Mouse (Mus musculus) liver, embryonic 13.5 days (tissue): ENCODE results near the gene Chchd6. TPM values are rescaled to one million over a fixed set of nuclear protein-coding genes. Genes with fewer than 3 reads are reported as not detected.

Experiments used
- ATAC-seq: fragments of 200-750 bp; cut with Nextera tagmentation; 2 replicates; pipeline ENCODE4 v1.8.0; 2017; ENCODE audit warnings: low read depth, mild to moderate bottlenecking, moderate number of reproducible peaks, moderate library complexity
- DNase-seq: peaks from one replicate; pipeline ENCODE4 v3.0.0; 2022
- H3K27ac ChIP-seq: fragments of 300-500 bp; sonication (generic); 2 replicates; pipeline ENCODE4 v1.5.1; 2015; ENCODE audit warnings: moderate library complexity, mild to moderate bottlenecking, inconsistent platforms
- H3K27me3 ChIP-seq: fragments of 300-500 bp; sonication (generic); 2 replicates; pipeline ENCODE4 v1.6.1; 2015; ENCODE audit warnings: mild to moderate bottlenecking, inconsistent platforms
- H3K36me3 ChIP-seq: fragments of 300-500 bp; sonication (generic); 2 replicates; pipeline ENCODE4 v1.6.1; 2015; ENCODE audit warnings: mild to moderate bottlenecking, inconsistent platforms
- H3K4me1 ChIP-seq: fragments of 300-500 bp; sonication (generic); replicated peaks from 2 replicates; pipeline ENCODE4 v1.6.1; 2015; ENCODE audit warnings: inconsistent platforms
- H3K4me2 ChIP-seq: fragments of 300-500 bp; sonication (generic); 2 replicates; pipeline ENCODE4 v1.6.1; 2015; ENCODE audit warnings: inconsistent platforms, mild to moderate bottlenecking, moderate library complexity
- H3K4me3 ChIP-seq: fragments of 300-500 bp; sonication (generic); replicated peaks from 2 replicates; pipeline ENCODE4 v1.5.1; 2015; ENCODE audit warnings: mild to moderate bottlenecking, inconsistent platforms
- H3K9ac ChIP-seq: fragments of 300-500 bp; sonication (generic); 2 replicates; pipeline ENCODE4 v1.6.1; 2015; ENCODE audit warnings: mild to moderate bottlenecking, inconsistent platforms
- H3K9me3 ChIP-seq: fragments of 300-500 bp; sonication (generic); replicated peaks from 2 replicates; pipeline ENCODE4 v1.6.1; 2016; ENCODE audit warnings: inconsistent platforms
- WGBS: fragments of 180-500 bp; shearing (Covaris S2); methylation state at CpG from one replicate; pipeline ENCODE4 v1.1.7; 2015; ENCODE audit not compliant: insufficient replicate concordance; 5-methylcytosine and 5-hydroxymethylcytosine counted together
- polyA plus RNA-seq: library from polyadenylated mRNA; unstranded; fragments of >200 nt; fragmentation: Nextera tagmentation; extraction: Ambion mirVana; gene quantifications from 2 replicates; pipeline ENCODE4 v1.2.1, GENCODE M21; 2015

Chchd6 gene
- 19.6 and 20.1 TPM in 2 replicates for polyA plus RNA-seq

DNA sequence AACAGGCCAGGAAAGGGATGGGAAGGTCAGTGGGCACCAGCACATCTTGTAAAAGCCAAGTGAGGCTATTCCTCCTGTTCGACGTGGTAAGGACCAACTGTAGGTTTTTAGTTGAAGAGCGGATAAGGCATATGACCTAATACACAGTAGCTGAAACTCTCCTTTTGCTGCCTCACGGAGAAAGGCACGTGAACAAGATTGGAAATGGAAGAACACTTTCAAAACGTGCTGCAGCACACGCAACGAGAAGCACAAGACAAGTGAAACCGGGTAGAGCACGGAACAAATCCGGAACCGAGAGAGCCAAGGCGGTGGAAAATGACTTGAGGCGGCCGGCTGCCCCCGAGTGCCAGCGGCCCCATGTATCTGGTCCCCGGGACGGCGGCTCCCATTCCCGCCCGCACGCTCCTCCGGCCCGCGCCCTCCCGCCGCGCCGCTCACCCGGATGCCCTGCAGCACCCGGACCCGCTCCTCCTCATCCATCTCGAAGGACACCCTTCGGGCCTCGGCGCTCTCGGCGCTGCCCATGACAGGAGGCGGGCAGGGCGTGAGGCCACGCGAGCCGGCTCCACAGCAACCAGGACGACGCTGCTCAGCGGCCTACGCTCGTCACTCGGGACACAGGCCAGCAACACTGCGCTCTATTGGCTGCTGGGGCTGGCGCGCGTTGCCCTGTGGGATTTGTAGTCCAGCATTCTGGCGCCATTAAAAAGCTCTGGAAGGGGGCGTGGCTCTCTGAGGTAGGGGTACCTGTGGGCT is at the start of gene Chchd6:
Gene Chchd6 (minus strand): TSS at position 635 of the 759 bp plus-strand sequence.
- Histone ChIP-seq H3K27me3 (no peaks in the 10 kb centered on the region), H3K27ac (no peak within 1 kb of the TSS), H3K4me1 (peaks cover 9% of the 10 kb centered on the region), H3K4me2 (peak within 1 kb of the TSS; percentile 77), H3K9ac (peak within 1 kb of the TSS; percentile 69), H3K4me3 (peak within 1 kb of the TSS; percentile 66), H3K36me3 (no peaks in the 10 kb centered on the region), H3K9me3 (no peaks in the 10 kb centered on the region)
- ATAC-seq (peak; percentile 100), DNase-seq (peak; percentile 84)
- WGBS: under 1% methylated on average over 56 of the region's 56 CpGs

DNA sequence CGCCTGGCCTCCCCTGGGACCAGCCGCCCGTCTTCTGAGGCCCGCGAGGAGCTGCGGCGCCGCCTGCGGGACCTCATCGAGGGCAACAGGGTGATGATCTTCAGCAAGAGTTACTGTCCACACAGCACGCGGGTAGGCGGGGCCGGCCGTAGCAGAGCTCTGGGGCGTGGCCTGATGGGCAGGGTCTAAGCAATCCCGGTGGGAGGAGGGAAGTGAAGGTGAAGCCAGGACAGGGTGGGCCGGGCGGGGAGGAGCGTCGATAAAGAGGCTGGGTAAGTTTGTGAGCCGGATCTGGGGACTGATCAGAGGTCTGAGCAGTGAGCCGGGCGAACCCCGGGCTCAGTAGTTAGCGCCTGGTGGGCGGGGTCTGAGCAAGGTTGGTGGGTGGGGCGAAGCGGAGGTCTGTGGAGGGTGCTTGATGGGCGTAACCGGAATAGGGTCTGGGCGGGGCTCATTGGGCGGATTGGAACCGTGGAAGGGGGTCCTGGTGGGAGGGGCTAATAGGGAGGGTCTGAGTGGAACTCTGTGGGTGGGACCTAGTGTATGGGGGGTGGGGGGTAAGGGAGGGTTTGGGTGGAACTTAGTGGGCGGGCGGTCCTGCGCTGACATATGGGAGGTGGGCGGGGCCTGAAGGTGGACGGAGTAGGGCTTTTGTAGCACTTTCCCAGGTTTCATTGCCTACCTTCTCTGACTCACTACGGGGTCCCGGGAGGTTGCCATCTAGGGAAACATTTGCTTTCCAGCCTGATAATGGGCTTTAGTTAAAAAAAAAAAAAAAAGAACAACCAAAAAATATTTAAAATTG is 49.0 kb upstream of the Chchd6 start:
- Histone ChIP-seq H3K4me2 (peak overlapping the region; percentile 93), H3K4me1 (peaks cover 28% of the 10 kb centered on the region), H3K9me3 (no peaks in the 10 kb centered on the region), H3K27ac (peak overlapping the region; percentile 81), H3K27me3 (no peaks in the 10 kb centered on the region), H3K4me3 (peak overlapping the region; percentile 65), H3K36me3 (no peaks in the 10 kb centered on the region), H3K9ac (peak overlapping the region; percentile 62)
- peak; percentile 91 for ATAC-seq
- under 1% methylated on average over 41 of the region's 41 CpGs for WGBS
- DNase-seq: peak; percentile 90

- Histone ChIP-seq H3K9me3 (no peaks in the 10 kb centered on the region), H3K4me2 (peak within 1 kb of the TSS; percentile 93), H3K9ac (peak within 1 kb of the TSS; percentile 62), H3K4me1 (peaks cover 28% of the 10 kb centered on the region), H3K27me3 (no peaks in the 10 kb centered on the region), H3K4me3 (peak within 1 kb of the TSS; percentile 65), H3K36me3 (no peaks in the 10 kb centered on the region), H3K27ac (peak within 1 kb of the TSS; percentile 81)
- 0% methylated on average over 43 of the region's 51 CpGs for WGBS
- ATAC-seq: peak; percentile 79
- DNase-seq: peak; percentile 86
Observed at GRCm38 (mm10) chr6:89643798-89644270, 48.4 kb upstream of the Chchd6 start, which contains the start of gene Txnrd3. Gene Txnrd3, plus strand, starts transcription at chr6:89643988.

DNA sequence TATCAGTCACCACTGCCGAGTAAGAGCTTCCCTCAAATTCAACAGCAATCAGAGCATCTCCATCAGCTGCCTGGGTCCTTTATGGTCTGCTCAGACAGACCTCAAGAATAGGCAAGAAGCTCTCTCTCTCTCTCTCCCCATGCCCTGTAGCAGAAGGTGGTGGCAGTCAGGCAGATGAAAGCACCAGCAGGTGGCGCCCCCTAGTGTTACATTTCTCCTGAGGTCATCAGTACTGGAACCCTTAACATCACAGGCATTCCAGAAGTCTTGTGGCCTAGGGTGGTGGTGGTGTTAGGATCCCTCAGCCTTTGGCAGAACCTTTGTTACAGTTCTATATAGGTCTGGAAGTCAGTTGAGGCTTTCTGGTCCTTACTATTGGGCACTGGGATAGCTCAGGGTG is 43.6 kb upstream of the Chchd6 start:
- Histone ChIP-seq H3K4me1 (peaks cover 14% of the 10 kb centered on the region), H3K9me3 (no peaks in the 10 kb centered on the region), H3K9ac (no peak overlapping the region), H3K27ac (no peak overlapping the region), H3K36me3 (no peaks in the 10 kb centered on the region), H3K27me3 (no peaks in the 10 kb centered on the region), H3K4me2 (no peak overlapping the region), H3K4me3 (no peak overlapping the region)
- ATAC-seq (no peak), DNase-seq (peak; percentile 16)
- 30% methylated on average over 2 of the region's 2 CpGs for WGBS

DNA sequence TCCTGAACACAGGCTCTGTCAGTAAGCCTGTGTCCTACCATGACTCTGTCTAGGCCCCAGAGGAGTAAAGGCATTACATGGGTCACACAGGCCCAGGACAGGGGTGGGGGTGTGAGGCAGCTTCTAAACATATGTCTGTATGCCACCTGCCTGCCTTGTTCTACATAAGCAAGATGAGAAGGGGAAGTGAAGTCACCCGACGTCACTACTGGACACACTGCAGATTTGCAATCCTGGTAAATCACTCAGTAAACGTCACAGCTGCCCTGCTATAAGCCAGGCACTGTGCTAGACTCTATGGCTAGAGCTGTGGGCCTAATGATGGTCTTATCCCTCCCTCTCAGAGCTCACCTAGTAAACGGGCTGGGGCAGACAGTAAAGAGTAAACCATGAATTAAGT is 42.5 kb upstream of the Chchd6 start:
- no peak for DNase-seq
- no peak for ATAC-seq
- Histone ChIP-seq H3K27ac (no peak overlapping the region), H3K4me2 (no peak overlapping the region), H3K9ac (no peak overlapping the region), H3K27me3 (no peaks in the 10 kb centered on the region), H3K4me1 (peaks cover 4% of the 10 kb centered on the region), H3K9me3 (no peaks in the 10 kb centered on the region), H3K4me3 (no peak overlapping the region), H3K36me3 (no peaks in the 10 kb centered on the region)
- WGBS: 39% methylated on average over 4 of the region's 4 CpGs

- no peak for ATAC-seq
- H3K27ac ChIP-seq: no peak overlapping the region
- H3K4me3 ChIP-seq: no peak overlapping the region
- 30% methylated on average over 8 of the region's 8 CpGs for whole genome bisulfite sequencing
- no peaks in the 10 kb centered on the region for H3K4me1 ChIP-seq
- no peaks in the 10 kb centered on the region for H3K27me3 ChIP-seq
- H3K36me3 ChIP-seq: no peaks in the 10 kb centered on the region
- no peak for DNase-seq
- H3K9ac ChIP-seq: no peak overlapping the region
- H3K4me2 ChIP-seq: no peak overlapping the region
- no peaks in the 10 kb centered on the region for H3K9me3 ChIP-seq
Observed at GRCm38 (mm10) chr6:89634400-89634799, 38.9 kb upstream of the Chchd6 start.

DNA sequence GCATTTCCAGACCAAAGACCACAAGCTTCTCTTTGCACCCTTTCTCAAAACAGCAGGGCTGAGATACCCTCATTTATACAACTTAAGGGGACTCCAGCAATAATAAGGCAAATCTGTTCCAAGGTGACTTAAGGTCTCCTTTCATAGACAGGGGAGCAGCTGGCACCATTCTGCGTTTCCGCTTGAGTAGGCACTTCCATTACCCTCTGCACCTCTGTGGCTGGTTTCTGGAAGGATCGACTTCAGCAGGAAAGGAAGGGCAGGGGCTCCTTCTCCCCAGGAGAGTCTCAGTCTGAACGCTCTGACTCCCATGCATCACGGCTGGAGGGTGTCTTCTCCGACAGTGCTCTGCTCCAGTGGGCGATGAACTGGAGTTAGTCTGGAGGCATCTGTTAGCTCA is 37.7 kb upstream of the Chchd6 start:
- no peak for ATAC-seq
- 66% methylated on average over 7 of the region's 7 CpGs for WGBS

DNA sequence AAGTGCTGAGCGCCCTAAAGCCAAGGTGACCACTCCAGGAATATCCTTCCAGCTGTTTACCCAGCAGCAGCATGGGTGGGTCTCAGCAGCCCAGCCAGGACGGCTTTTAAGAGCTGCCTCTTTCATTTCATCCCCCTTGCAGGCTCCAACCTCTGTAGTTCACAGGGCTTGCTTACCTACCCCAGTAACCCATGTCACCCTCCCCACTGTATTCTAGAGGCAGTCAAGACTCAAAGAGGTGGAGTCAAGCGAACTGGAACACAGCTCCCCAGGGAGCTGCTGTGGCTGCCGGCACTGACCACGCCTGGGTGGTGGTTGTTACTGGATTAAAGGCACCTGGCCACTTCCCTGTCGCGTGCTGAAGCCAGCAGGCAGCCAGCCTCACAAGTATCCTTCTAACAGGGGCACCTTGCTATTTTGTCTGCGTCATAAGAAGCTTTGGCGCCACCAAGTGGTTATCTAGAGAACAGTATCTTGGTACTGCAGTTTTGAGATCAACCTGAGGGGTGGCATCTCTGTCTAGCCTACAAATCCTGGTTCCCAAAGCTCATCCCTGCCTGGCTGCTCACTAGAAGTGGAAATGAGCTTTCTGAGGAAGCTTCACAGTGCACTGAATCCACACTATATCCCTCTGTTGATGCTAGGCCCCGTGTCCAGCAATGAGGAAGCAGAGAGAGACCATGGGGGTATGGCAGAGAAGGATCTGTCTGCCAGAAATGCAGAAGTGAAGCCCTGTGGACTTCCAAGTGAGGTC is 36.5 kb upstream of the Chchd6 start:
- H3K27me3 ChIP-seq: no peaks in the 10 kb centered on the region
- no peaks in the 10 kb centered on the region for H3K36me3 ChIP-seq
- H3K4me2 ChIP-seq: no peak overlapping the region
- DNase-seq (peak; percentile 21), ATAC-seq (no peak)
- H3K27ac ChIP-seq: no peak overlapping the region
- H3K4me3 ChIP-seq: no peak overlapping the region
- H3K4me1 ChIP-seq: no peaks in the 10 kb centered on the region
- 7% methylated on average over 10 of the region's 10 CpGs for WGBS
- no peak overlapping the region for H3K9ac ChIP-seq
- no peaks in the 10 kb centered on the region for H3K9me3 ChIP-seq

More for the DNA sequence above, 37.7 kb upstream of the Chchd6 start:
- DNase-seq: no peak
- Histone ChIP-seq H3K4me3 (no peak overlapping the region), H3K27ac (no peak overlapping the region), H3K9ac (no peak overlapping the region), H3K27me3 (no peaks in the 10 kb centered on the region), H3K4me2 (no peak overlapping the region), H3K4me1 (no peaks in the 10 kb centered on the region), H3K36me3 (no peaks in the 10 kb centered on the region), H3K9me3 (no peaks in the 10 kb centered on the region)

DNA sequence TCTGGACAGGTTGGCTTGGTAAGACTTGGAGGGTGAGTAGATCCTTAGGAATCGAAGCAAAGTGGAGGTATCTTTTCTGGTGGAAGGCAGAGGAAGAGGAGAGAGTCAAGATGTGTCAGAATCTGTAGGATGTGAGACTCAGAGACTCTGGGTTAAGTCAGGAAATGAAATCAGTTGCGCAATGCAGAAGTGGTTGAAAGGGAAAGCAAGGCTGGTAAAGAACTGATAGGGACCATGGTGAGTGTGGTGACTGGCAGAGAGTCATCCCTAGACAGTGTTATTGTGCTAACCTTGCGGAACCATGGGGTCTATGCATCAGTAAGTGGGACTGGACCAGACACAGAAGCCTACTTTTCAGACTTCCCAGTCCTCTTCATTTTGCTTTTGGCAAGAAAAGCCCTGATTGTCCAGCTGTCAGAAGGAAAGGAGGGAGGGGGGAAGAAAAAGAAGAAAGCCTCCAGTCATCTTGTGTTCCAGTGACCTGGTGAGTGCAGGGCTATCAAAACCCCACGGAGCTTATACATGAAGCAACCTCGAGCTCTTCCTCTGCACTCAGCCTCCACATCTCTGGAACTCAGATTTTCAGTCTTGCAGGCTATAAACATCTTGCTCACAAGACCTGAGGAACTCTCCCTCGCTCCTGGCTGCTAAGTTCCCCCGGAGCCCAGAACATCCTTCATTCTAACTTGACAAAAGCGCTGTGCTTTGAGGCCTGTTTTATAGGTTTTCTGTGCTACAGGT is 32.8 kb upstream of the Chchd6 start:
- no peak overlapping the region for H3K4me2 ChIP-seq
- H3K27ac ChIP-seq: no peak overlapping the region
- WGBS: 34% methylated on average over 8 of the region's 8 CpGs
- no peaks in the 10 kb centered on the region for H3K36me3 ChIP-seq
- no peaks in the 10 kb centered on the region for H3K4me1 ChIP-seq
- H3K9ac ChIP-seq: no peak overlapping the region
- H3K27me3 ChIP-seq: no peaks in the 10 kb centered on the region
- H3K9me3 ChIP-seq: no peaks in the 10 kb centered on the region
- DNase-seq (no peak), ATAC-seq (no peak)
- no peak overlapping the region for H3K4me3 ChIP-seq

DNA sequence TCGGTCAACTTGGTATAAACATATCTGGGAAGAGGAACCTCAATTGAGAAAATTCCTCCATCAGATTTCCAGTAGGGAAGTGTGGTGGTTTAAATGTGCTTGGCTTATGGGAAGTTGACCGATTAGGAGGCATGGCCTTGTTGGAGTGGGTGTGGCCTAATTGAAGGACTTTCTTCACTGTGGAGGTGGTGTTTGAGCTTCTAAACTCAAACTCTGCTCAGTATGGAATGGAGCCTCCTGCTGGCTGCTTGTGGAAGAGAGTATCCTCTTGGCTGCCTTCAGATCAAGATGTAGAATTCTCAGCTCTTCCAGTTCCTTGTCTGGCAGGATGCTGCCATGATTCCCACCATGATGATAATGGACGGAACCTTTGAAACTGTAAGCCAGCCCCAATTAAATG is 27.2 kb upstream of the Chchd6 start:
- no peaks in the 10 kb centered on the region for H3K27me3 ChIP-seq
- H3K4me3 ChIP-seq: no peak overlapping the region
- H3K36me3 ChIP-seq: no peaks in the 10 kb centered on the region
- H3K4me2 ChIP-seq: no peak overlapping the region
- H3K4me1 ChIP-seq: no peaks in the 10 kb centered on the region
- WGBS: 68% methylated on average over 3 of the region's 3 CpGs
- H3K9me3 ChIP-seq: no peaks in the 10 kb centered on the region
- ATAC-seq (no peak), DNase-seq (no peak)
- H3K27ac ChIP-seq: no peak overlapping the region
- H3K9ac ChIP-seq: no peak overlapping the region
